Mouse (Mus musculus) G1E-ER4 (cell line): ENCODE data around the gene Cngb1. TPM values are rescaled to one million over a fixed set of nuclear protein-coding genes. Genes with fewer than 3 reads are reported as not detected.

Source experiments
- GATA1 ChIP-seq: IDR thresholded peaks from one replicate; pipeline ENCODE4 v1.8.0; 2012; ENCODE audit warnings: low read length, inconsistent platforms
- polyA plus RNA-seq: library from polyadenylated mRNA; stranded (reverse); fragments of >175 nt; gene quantifications from 2 replicates; pipeline ENCODE4 v1.2.3, GENCODE M21; 2012

Gene Cngb1
- not detected in 2 replicates for polyA plus RNA-seq

GRCm38 (mm10) chr8:95306431-95306830, at the start of gene Cngb1:
Cngb1 (minus strand) TSS chr8:95306585.
- TF ChIP-seq GATA1: no peak

- TF ChIP-seq GATA1: no peak
Observed at GRCm38 (mm10) chr8:95354606-95355005, 48.2 kb upstream of the Cngb1 start.

GRCm38 (mm10) chr8:95352871-95353866, 46.8 kb upstream of the Cngb1 start:
- no peak for TF ChIP-seq GATA1

- no peak for TF ChIP-seq GATA1
Observed at GRCm38 (mm10) chr8:95352151-95352870, 45.9 kb upstream of the Cngb1 start, which contains the start of gene Mmp15. Mmp15 (plus strand) TSS chr8:95352268.

- no peak for TF ChIP-seq GATA1
Observed at GRCm38 (mm10) chr8:95351461-95351860, 45.1 kb upstream of the Cngb1 start.

GRCm38 (mm10) chr8:95348811-95349630, 42.6 kb upstream of the Cngb1 start:
- no peak for TF ChIP-seq GATA1

GRCm38 (mm10) chr8:95348356-95348755, 42.0 kb upstream of the Cngb1 start:
- no peak for TF ChIP-seq GATA1

GRCm38 (mm10) chr8:95346643-95347545, 40.5 kb upstream of the Cngb1 start:
- no peak for TF ChIP-seq GATA1

- TF ChIP-seq GATA1: no peak
Observed at GRCm38 (mm10) chr8:95344668-95345067, 38.3 kb upstream of the Cngb1 start.

GRCm38 (mm10) chr8:95341721-95342120, 35.3 kb upstream of the Cngb1 start:
- TF ChIP-seq GATA1: no peak

- TF ChIP-seq GATA1: no peak
Observed at GRCm38 (mm10) chr8:95336363-95336762, 30.0 kb upstream of the Cngb1 start.

GRCm38 (mm10) chr8:95335706-95336105, 29.3 kb upstream of the Cngb1 start:
- no peak for TF ChIP-seq GATA1

- TF ChIP-seq GATA1: no peak
Observed at GRCm38 (mm10) chr8:95332437-95333199, 26.2 kb upstream of the Cngb1 start.
